Mouse (Mus musculus) liver, adult 2 months (tissue): ENCODE data around the gene Ddx1.

Experiments used
- CTCF ChIP-seq: fragments of 200-500 bp; IDR thresholded peaks from 2 replicates; pipeline ENCODE4 v1.5.1; 2011; ENCODE audit warnings: low read depth, low read length, control low read depth
- POLR2A ChIP-seq: fragments of 200-500 bp; IDR thresholded peaks from 2 replicates; pipeline ENCODE4 v1.6.1; 2011; ENCODE audit warnings: low read length, control low read depth; ENCODE audit not compliant: insufficient read depth; ENCODE audit errors: extremely low read depth

- TF ChIP-seq POLR2A = no peak
- no peak for TF ChIP-seq CTCF
Measured at GRCm38 (mm10) chr12:13293421-13293881, 44.4 kb upstream of the Ddx1 start.
